Mouse (Mus musculus): ENCODE measurements at regions not wholly inside any gene's neighbourhood (a gene's known extent, or its start where the extent isn't known, plus 50 kb on each side); places are given as distances from the start of the nearest gene placed in this dataset.

- intact Hi-C loops (cut with DNase I): no loop called here
These were observed 1094.6 kb downstream of the Car8 start for GRCm38 (mm10) chr4:7144215-7144614.

- intact Hi-C loops (cut with DNase I): no loop called here
These were observed 1095.2 kb downstream of the Car8 start for GRCm38 (mm10) chr4:7143676-7144075.

- intact Hi-C loops (cut with DNase I): no loop called here
These were observed 1096.1 kb downstream of the Car8 start for GRCm38 (mm10) chr4:7142781-7143180.

GRCm38 (mm10) chr4:7112159-7112558, 1126.7 kb downstream of the Car8 start:
- intact Hi-C loops (cut with DNase I): no loop called here

GRCm38 (mm10) chr4:7092957-7093356, 1145.9 kb downstream of the Car8 start:
- intact Hi-C loops (cut with DNase I): no loop called here

GRCm38 (mm10) chr4:7091201-7091814, 1147.5 kb downstream of the Car8 start:
- intact Hi-C loops (cut with DNase I): no loop called here
